Mouse (Mus musculus) forebrain, embryonic 11.5 days (tissue): ENCODE results near the gene Bean1. TPM values are rescaled to one million over a fixed set of nuclear protein-coding genes. Genes with fewer than 3 reads are reported as not detected.
"Not testable (repeated sequence)": the region's sequence is repeated elsewhere in the genome, so short reads cannot be mapped to it uniquely, and the experiment has no call there.

Source experiments
- ATAC-seq: fragments of 200-750 bp; cut with Nextera tagmentation; replicated peaks from 2 replicates; pipeline ENCODE4 v1.8.0; 2017; ENCODE audit warnings: moderate TSS enrichment; ENCODE audit not compliant: low FRiP score
- DNase-seq: peaks from one replicate; pipeline ENCODE4 v3.0.0-alpha.2; 2017; ENCODE audit warnings: low spot score
- H3K27ac ChIP-seq: fragments of 300-500 bp; sonication (generic); 2 replicates; pipeline ENCODE4 v1.5.1; 2014; ENCODE audit warnings: low read depth, low read length
- H3K27me3 ChIP-seq: fragments of 300-500 bp; sonication (generic); 2 replicates; pipeline ENCODE4 v1.6.1; 2014; ENCODE audit warnings: mild to moderate bottlenecking, low read length, mixed read lengths; ENCODE audit not compliant: control insufficient read depth, insufficient read depth
- H3K36me3 ChIP-seq: fragments of 300-500 bp; sonication (generic); 2 replicates; pipeline ENCODE4 v1.6.1; 2014; ENCODE audit warnings: mild to moderate bottlenecking, low read length, moderate library complexity, mixed read lengths; ENCODE audit not compliant: control insufficient read depth, insufficient read depth
- H3K4me1 ChIP-seq: fragments of 300-500 bp; sonication (generic); replicated peaks from 2 replicates; pipeline ENCODE4 v1.6.1; 2014; ENCODE audit warnings: low read length, mixed read lengths; ENCODE audit not compliant: control insufficient read depth, insufficient read depth
- H3K4me2 ChIP-seq: fragments of 300-500 bp; sonication (generic); 2 replicates; pipeline ENCODE4 v1.6.1; 2014; ENCODE audit warnings: low read depth, mild to moderate bottlenecking, low read length, moderate library complexity, mixed read lengths; ENCODE audit not compliant: severe bottlenecking
- H3K4me3 ChIP-seq: fragments of 300-500 bp; sonication (generic); 2 replicates; pipeline ENCODE4 v1.5.1; 2014; ENCODE audit warnings: low read depth, low read length
- H3K9ac ChIP-seq: fragments of 300-500 bp; sonication (generic); 2 replicates; pipeline ENCODE4 v1.6.1; 2014; ENCODE audit warnings: low read length
- H3K9me3 ChIP-seq: fragments of 300-500 bp; sonication (generic); 2 replicates; pipeline ENCODE4 v1.6.1; 2016; ENCODE audit warnings: low read length, mixed read lengths; ENCODE audit not compliant: control insufficient read depth
- WGBS: fragments of 180-500 bp; shearing (Covaris S2); extraction: QIAGEN DNeasy Blood & Tissue Kit; methylation state at CpG from one replicate; pipeline ENCODE4 v1.1.7; 2014; 5-methylcytosine and 5-hydroxymethylcytosine counted together
- polyA plus RNA-seq: library from polyadenylated mRNA; unstranded; fragments of >200 nt; fragmentation: Nextera tagmentation; extraction: Ambion mirVana; gene quantifications from 2 replicates; pipeline ENCODE4 v1.2.1, GENCODE M21; 2014

The Bean1 gene
- polyA plus RNA-seq, 1 experiment from 2014 or later: 0.16 TPM

DNA sequence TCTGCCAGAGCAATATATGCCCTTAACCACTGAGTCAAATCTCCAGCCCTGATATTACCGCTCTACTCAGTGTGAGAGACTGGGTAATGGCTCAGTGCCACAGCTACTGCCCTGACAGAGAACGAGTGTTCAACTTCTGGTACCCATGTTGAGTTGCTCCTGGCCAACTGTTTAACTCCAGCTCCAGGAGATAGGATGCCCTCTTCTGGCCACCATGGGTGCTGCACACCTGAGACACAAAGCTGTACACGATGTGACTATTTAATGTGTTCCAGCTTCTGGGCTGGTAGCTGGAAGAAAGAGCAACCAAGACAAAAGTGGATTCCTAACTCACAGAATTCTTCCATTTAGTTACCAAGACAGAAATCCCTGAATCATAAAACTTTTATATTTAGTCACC lies 82.8 kb downstream of the Bean1 start:
- 81% methylated on average over 3 of the region's 3 CpGs for WGBS
- ATAC-seq (no peak), DNase-seq (no peak)
- H3K36me3 ChIP-seq: peaks cover 3% of the 10 kb centered on the region
- H3K27ac ChIP-seq: no peak overlapping the region
- no peak overlapping the region for H3K9ac ChIP-seq
- no peak overlapping the region for H3K4me2 ChIP-seq
- H3K9me3 ChIP-seq: no peaks in the 10 kb centered on the region
- no peak overlapping the region for H3K4me3 ChIP-seq
- H3K27me3 ChIP-seq: no peaks in the 10 kb centered on the region
- H3K4me1 ChIP-seq: peaks cover 5% of the 10 kb centered on the region; the same call in 1 of the 2 replicates

DNA sequence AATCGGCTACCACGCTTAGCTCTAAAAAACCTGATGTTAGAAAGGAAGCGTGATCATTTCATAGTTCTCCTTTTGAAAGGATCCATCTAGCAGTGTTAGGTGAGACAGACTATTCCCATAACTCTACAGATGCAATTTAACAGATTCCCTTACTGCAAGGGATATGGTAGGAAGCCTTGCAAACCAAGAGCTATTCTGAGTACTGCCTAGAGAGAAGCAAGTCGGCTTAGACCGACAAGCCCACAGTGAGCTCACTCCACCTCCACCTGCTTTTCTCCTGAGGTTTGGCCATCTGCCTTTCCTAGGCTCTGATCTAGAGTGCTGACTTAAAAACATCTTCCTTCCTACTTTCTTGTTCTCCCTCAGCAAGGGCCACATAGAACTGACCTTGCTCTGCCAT lies 91.6 kb downstream of the Bean1 start:
- H3K4me3 ChIP-seq, H3K4me2 ChIP-seq, H3K9ac ChIP-seq, DNase-seq, ATAC-seq, H3K4me1 ChIP-seq, H3K27me3 ChIP-seq, H3K9me3 ChIP-seq, H3K27ac ChIP-seq: not testable (repeated sequence)
- WGBS: 96% methylated on average over 5 of the region's 5 CpGs
- peaks cover 11% of the 10 kb centered on the region for H3K36me3 ChIP-seq

DNA sequence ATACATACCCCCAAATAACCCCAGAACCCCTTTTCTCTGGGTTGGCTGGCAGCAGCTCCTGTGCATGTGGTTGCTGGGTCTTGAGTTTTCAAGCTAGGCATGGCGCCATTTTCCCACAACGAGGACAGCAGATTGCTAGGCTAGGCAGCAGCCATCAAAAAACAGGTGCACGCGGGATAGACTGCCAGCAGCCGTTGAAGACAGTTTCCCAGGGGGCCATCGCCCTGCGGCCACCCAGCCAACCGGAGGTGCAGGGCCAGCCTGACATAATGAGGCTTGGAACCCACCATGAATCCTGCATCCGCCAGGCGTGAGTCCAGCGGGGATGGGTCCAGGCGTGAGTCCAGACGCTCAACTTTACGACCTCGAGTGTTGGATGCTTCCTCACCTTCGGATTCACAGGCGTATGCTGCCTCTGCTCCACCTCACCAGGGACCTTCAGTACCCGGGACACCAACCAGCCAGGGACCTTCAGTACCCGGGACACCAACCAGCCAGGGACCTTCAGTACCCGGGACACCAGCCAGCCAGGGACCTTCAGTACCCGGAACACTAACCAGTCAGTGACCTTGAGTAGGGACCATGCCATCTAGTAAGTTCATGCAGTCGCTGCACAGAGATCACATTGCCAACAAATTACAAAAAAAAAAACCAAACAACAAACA lies 94.2 kb downstream of the Bean1 start:
- not testable (repeated sequence) for H3K9ac ChIP-seq, DNase-seq, H3K4me1 ChIP-seq, H3K36me3 ChIP-seq, H3K9me3 ChIP-seq, H3K4me3 ChIP-seq, ATAC-seq, H3K27ac ChIP-seq, H3K4me2 ChIP-seq, H3K27me3 ChIP-seq
- 95% methylated on average over 22 of the region's 22 CpGs for WGBS

DNA sequence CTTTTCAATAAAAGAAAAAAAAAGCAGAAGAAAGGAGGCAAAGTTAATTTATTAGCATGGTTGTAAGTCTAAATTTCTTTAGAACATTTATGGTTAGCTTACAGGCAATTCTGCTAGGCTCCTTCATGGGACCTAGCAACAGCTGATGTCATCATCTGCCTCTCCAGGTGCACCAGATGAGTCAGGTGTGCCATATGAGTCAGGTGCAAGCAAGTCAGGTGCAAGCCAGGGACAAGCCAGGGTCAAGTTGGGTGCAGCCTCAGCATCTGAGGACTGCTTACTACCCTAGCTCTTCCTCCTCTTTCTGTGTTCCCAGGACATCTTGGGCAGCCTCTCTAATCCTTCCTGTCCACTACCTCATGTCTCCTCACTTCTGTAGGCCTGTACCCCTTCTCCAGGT lies 98.1 kb downstream of the Bean1 start:
- no peak for ATAC-seq

More for the DNA sequence above, 98.1 kb downstream of the Bean1 start:
- peaks cover 2% of the 10 kb centered on the region; the same call in 1 of the 2 replicates for H3K36me3 ChIP-seq
- no peaks in the 10 kb centered on the region for H3K27me3 ChIP-seq
- no peak overlapping the region for H3K4me3 ChIP-seq
- no peaks in the 10 kb centered on the region for H3K4me1 ChIP-seq
- H3K27ac ChIP-seq: no peak overlapping the region
- H3K9me3 ChIP-seq: no peaks in the 10 kb centered on the region
- H3K4me2 ChIP-seq: no peak overlapping the region
- no peak for DNase-seq
- no peak overlapping the region for H3K9ac ChIP-seq

Other genes starting within 250 kb of the Bean1 start
- gene Cdh5, start 68.8 kb upstream of the Bean1 start, polyA plus RNA-seq: 13.2 and 15.9 TPM in 2 replicates
- 30.1 and 32.2 TPM in 2 replicates for gene Tk2, start 78.1 kb downstream of the Bean1 start, polyA plus RNA-seq
- gene Cklf, start 80.4 kb downstream of the Bean1 start, polyA plus RNA-seq: 43.3 and 44.3 TPM in 2 replicates
- gene Cmtm2a, start 122.7 kb downstream of the Bean1 start, polyA plus RNA-seq: not detected in 2 replicates
- gene Gm45711, start 139.6 kb downstream of the Bean1 start, polyA plus RNA-seq: not detected in 2 replicates
- not detected in 2 replicates for gene Cmtm1, start 139.7 kb downstream of the Bean1 start, polyA plus RNA-seq
- not detected in 2 replicates for gene Gm11020, start 151.1 kb downstream of the Bean1 start, polyA plus RNA-seq
- not detected in 2 replicates for gene Cmtm2b, start 151.8 kb downstream of the Bean1 start, polyA plus RNA-seq
- gene Cmtm3, start 169.0 kb downstream of the Bean1 start, polyA plus RNA-seq: 66.8 and 70.9 TPM in 2 replicates
- 3.3 and 3.6 TPM in 2 replicates for gene Cmtm4, start 225.4 kb downstream of the Bean1 start, polyA plus RNA-seq